Mouse (Mus musculus) frontal cortex, postnatal 25 days (tissue): ENCODE data around the gene Abcb9.

Source experiments
- DNase-seq, 2 experiments: peaks; one replicate each; pipeline ENCODE4 v3.0.0; 2022; ENCODE audit warnings: low spot score in 2 of 2

Abcb9 gene

DNA sequence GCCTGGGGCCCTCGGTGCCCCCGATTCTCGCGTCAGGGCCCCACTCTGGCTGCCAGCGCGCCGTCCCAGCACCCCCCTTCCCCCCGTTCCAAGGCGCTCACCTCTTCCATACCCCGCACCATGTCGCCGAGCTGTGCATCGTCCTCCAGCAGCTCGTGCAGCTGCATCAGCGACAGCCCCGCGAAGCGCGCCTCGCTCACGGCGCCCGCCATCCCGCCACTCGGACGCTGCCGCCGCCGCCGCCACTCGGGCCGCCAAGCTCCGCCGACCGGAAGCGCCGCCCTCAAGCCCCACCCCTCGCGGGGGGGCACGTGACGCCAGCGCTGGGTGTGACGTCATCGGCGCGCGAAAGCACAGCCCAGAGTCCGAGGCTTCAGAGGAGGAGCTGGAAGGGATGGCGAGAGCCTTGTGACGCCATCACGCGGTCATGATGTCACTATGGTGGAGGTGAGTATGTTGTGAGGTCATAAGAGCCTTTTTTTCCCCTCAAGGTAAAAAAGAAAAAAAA is 63.5 kb downstream of the Abcb9 start, which contains the start of gene Vps37b:
Gene Vps37b (minus strand): TSS at position 270 of the 508 bp plus-strand sequence.
- peak; percentile 81 to 86 for DNase-seq

GRCm38 (mm10) chr5:124031068-124031955 is 64.3 kb downstream of the Abcb9 start:
- no peak for DNase-seq

DNA sequence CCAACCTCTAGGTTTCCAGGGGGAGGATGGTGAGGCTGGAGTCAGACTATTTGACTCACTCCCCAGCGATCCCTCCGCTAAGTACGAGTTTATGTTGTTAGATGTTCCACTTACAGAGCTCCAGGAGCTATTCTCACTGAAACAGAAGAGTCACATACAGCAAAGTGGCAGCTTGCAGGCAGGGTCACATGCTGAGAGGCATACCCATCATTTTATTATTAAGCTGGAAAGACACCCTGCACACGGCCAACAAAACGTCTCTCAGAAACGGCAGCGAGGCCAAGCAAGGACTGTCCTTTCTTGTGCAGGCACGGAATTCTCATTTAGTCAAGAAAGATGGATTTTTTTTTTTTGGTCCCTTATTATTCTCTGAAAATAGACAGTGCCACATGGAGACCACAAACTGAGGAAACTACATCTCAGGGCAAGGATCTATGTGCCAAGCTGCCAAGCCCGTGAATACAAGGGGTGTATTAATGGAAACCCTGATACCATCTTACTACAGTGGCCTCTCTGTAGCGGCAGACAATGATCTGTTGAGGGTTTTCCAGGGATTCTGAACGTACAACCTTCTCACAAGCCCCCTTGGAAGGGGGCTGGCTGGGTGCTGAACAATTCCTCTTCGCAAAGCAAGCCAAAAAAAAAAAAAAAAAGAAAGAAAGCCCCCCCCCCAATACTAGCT is 65.1 kb downstream of the Abcb9 start:
- DNase-seq: no peak

DNA sequence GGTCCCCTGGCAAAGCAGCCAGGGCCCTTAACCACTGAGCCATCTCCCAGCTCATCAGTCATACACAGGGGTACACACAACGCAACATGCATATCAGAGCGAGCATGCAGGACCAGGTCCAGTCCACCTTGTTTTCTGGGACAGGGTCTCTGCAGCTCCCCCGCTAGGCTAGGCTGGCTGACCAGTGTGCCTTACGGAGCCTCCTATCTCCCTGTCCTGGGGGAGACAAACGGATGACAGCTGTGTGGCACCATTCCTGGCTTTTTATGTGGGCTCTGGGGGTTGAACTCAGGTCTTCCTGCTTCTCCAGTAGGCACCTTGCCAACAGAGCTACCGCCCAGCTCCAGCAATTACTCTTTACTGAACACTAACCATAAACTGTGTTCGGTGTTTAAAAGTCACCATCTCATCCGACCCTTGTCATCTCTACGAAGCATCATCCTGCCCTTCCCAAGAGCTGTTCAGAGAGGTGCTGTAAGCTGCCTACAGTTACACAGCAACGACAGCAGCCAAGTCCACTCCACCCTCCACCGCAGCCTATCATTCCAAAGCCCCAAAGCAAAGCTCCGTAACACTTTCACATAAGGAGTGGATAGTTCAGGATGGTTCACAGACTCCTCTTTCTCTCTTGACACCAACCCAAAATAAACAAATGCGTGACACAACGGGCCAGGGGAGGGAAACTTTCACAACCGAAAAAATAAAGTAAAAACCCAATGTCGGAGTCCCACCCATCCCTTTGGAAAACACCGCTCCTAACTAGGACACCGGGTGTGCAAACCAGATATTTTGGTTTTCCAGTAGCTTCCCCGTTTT is 66.2 kb downstream of the Abcb9 start:
- no peak for DNase-seq

- DNase-seq: no peak
Observed at GRCm38 (mm10) chr5:124028680-124029079, 66.9 kb downstream of the Abcb9 start.

DNA sequence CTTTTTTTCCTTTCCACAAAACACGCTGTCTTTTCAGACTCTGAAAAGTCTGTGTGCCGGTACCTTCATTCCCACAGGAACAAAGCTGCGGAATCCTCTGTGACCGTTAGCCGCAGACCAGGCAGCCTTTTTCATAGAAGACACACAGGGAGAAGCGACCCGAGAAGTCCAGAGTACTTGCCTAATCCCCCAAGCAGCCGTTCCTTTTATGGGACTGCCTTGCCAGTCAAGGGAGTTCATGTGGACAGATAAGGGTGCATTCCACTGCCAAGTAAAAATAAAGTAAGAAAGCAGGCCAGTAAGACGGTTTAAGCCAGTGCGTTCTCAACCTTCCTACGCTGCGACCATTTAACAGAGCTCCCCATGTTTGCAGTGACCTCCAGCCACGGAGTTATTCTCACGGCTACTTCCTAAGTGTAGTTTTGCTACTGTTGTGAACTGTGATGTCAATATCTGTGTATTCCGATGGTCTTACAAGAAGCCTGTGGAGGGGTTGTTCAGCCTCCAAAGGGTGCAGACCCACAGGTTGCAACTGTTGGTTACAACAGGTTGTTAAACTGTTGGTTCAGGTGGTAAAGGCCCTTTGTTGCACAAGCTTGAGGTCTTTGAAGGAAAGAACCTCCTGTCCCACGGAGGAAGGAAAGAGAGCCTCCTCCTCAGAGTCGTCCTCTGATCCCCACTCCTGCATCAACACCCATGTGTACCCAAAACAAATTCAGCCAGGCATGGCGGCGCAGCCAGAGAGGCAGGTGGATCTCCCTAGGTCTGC is 67.7 kb downstream of the Abcb9 start:
- no peak for DNase-seq

- DNase-seq: no peak
Observed at GRCm38 (mm10) chr5:124026568-124026967, 69.0 kb downstream of the Abcb9 start.

DNA sequence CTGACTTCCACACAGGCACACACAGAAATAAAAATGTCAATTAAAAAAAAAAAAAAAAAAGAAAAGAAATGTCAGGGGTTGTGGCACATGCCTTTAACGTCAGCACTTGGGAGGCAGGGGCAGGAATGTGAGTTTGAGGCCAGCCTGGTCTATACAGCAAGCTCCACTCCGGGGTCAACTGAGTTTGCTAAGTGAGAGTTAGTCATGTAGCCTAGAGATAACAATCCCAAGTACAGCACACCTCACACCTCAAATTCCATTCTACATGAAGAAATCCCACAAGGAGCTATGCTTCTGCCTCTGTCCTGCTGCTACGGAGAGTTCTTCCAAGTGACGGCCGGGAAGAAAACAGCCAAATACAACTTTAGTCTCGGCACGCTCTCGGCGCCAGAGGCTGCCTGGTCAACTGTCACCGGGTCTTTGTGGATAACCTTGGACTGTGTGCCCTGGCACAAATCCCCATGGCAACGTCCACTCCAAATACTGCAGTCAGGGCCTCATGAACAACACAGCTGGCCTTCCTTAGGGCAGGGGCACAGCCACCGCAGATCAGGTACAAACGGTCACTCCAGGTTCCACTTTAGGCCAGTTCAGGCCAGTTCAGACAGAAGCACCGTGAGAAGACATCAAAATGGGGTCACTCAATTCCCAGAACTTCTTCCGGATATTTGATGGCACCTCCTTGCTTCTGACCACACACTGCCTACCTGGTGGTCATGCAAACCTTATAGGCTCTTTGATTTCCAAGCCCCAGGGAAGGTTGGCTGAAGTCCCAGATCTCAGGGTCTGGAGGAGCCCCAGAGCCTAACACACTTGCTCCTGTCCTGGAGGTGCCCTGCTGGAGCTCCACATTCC is 69.8 kb downstream of the Abcb9 start:
- DNase-seq: no peak

GRCm38 (mm10) chr5:124025146-124025545 is 70.5 kb downstream of the Abcb9 start:
- no peak for DNase-seq

DNA sequence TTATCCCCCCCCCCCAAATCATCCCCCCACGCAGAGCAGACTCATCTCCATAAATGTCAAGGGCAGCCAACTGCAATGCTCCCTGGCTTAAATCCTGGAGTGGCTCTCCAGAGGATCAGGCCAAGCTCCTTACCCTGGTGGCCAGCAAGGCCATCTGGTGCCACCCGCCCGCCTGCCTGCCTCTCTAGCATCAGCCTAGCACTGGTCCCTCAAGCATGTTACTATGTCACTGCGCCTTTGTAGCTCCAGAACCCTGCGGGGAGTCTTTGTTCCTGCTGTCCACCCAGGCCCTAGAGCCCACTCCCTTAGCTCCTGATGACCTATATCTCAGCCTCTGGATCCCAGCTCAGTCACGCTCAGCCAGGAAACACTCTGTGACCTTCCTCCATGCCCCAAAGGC is 70.9 kb downstream of the Abcb9 start:
- no peak for DNase-seq

GRCm38 (mm10) chr5:124022365-124022764 is 73.2 kb downstream of the Abcb9 start:
- DNase-seq: no peak

DNA sequence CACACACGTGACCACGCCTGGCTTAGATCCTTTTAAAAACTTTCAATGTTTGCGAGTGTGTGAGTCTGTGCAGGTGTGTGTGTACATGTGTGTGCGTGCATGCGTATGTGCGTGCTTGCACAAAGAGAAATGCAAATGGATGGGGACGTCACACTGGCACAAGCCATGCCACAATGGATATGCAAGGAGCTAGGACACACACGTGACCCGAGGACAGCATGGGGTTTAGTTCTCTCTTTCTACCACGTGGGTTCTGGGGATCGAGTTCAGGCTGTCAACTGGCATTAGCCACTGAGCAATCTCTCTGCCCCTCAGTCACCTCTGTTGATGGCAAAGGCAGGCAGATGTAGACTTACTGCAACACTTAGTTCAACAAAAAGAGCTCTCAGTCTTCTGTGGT is 73.9 kb downstream of the Abcb9 start:
- no peak for DNase-seq

DNA sequence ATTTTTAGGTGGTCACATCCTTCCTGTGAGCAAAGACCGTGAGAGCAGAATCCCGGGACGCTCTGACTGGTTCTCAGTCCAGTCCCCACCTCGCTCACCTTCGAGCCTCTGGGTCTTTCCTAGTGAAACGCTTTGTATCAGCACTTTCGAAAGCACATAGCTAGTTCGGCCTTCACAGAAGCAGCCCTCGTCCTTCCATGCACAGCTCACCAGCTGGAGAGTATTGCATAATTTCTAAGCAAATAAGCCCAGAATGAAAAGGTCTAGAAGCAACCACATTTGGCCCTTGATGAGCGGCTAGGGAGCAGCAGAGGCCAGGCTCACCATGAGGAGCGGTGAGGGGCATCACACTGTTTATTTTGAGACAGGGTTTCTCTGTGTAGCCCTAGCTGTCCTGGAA is 74.5 kb downstream of the Abcb9 start:
- no peak for DNase-seq

GRCm38 (mm10) chr5:124019348-124020216 is 76.0 kb downstream of the Abcb9 start:
- peak; percentile 63 to 70 for DNase-seq

GRCm38 (mm10) chr5:124018651-124019050 is 76.9 kb downstream of the Abcb9 start:
- DNase-seq: no peak

- no peak for DNase-seq
Observed at GRCm38 (mm10) chr5:124017941-124018340, 77.7 kb downstream of the Abcb9 start.

GRCm38 (mm10) chr5:124016291-124016821 is 79.2 kb downstream of the Abcb9 start:
- no peak for DNase-seq

- no peak for DNase-seq
Observed at GRCm38 (mm10) chr5:124015727-124016126, 79.9 kb downstream of the Abcb9 start.

DNA sequence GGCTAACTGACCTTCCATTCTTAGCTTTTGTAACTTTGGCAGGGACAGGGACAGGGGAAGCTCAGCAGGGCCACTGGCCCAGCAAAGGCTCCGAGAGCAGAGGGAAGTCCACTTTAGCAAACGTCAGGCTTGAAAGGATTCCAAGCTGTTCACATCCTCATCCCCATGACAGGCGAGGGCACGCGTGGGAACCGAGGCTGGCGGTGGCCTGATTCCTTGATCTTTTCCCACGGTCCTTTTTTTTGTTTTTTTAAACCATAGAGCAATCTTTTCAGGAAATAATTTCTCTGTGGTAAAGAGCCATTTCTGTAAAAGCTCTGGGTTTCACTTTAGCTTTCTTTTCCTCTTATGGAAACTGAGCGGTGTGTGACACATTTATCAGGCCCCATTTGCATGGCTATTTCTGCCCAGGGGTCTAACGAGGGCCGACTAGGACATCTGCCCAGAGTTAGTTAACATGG is 80.8 kb downstream of the Abcb9 start:
- no peak for DNase-seq
